Mouse (Mus musculus): ENCODE results near the gene Olfr685. TPM values are rescaled to one million over a fixed set of nuclear protein-coding genes. Genes with fewer than 3 reads are reported as not detected.

Gene Olfr685
- total RNA-seq (2021) = not detected
- long read RNA-seq, experiment 1 = 0 reads
- long read RNA-seq, experiment 2 = 0 reads

- DNase-seq (ENCODE audit: low spot score in 2 of 2) = no peak
These were observed at the start of gene Olfr685 for GRCm38 (mm10) chr7:105185912-105186311. TSS of gene Olfr685 (minus strand) at chr7:105186012.

DNA sequence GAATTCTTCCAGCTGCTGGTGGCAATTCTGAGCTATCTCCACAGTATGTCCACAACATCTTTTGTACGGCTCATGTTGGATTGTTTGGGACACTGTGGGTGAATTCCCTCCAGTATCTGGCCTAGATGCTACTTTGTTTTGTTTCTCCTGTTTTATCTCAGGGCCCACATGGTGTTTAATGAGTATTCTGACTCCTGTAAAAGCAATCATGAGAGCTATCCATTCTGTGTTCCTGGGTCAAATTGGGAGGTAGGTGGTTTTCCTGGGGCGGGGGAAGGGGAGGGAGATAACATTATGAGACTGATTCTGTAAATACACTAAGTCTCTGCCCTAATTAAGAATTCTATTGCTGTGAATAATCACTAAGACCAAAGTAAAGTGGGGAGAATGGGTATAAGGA, 43.6 kb upstream of the Olfr685 start:
- DNase-seq (ENCODE audit: low spot score in 2 of 2) = no peak

DNA sequence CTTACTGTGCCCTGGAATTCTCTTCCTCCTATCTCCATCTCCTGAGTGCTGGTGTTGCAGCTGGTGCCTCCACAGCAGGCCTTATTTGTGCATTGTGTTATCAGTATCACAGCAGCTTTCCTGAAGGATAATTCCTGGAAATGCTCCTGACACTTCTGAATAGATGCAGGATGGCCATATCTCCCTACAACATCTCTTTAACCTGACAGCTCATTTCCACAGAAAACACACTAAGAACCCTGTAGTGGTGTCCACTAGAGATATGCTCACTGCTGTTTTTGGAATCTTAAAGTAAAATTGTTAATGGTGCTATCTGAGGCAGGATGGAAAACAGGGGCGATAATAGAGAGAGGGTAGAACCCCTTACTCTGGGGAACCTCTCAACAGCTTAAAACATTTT, 42.3 kb upstream of the Olfr685 start:
- no peak for DNase-seq (ENCODE audit: low spot score in 2 of 2)

DNA sequence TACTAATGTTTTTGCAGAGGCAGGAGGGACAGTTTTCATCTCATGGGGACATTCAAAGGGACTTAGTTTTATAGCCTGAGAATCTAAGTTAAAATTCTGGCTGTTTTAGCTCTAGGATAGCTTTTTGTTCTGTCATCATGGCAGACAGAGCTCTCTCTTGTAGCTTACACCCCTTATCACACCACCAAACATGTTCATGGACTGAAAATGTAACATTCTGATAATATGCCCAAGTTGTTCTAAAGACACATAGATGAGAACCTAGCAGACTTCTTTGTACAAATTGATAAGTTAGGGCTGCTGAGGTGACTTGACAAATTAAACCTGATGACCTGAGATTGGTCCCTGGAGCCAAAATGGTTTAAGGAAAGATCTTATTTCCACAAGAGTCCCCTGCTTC, 40.9 kb upstream of the Olfr685 start:
- DNase-seq (ENCODE audit: low spot score in 2 of 2) = no peak

- no peak for DNase-seq (ENCODE audit: low spot score in 2 of 2)
These were observed 40.3 kb upstream of the Olfr685 start for GRCm38 (mm10) chr7:105226072-105226471.

- no peak for DNase-seq (ENCODE audit: low spot score in 2 of 2)
These were observed 32.5 kb upstream of the Olfr685 start for GRCm38 (mm10) chr7:105218281-105218680.

- DNase-seq (ENCODE audit: low spot score in 2 of 2) = no peak
These were observed 28.9 kb upstream of the Olfr685 start for GRCm38 (mm10) chr7:105214761-105215160.

- DNase-seq (ENCODE audit: low spot score in 2 of 2) = no peak
These were observed 21.6 kb upstream of the Olfr685 start, which contains the start of gene Olfr686 for GRCm38 (mm10) chr7:105207385-105207784. TSS of gene Olfr686 (minus strand) at chr7:105207485.

- DNase-seq (ENCODE audit: low spot score in 2 of 2) = no peak
These were observed 15.0 kb downstream of the Olfr685 start for GRCm38 (mm10) chr7:105170773-105171172.

GRCm38 (mm10) chr7:105163553-105163952, 22.3 kb downstream of the Olfr685 start, which contains the start of gene Olfr684:
TSS of gene Olfr684 (minus strand) at chr7:105163653.
- no peak for DNase-seq (ENCODE audit: low spot score in 2 of 2)

GRCm38 (mm10) chr7:105146912-105147311, 38.9 kb downstream of the Olfr685 start, which contains the start of gene Olfr683:
TSS of gene Olfr683 (minus strand) at chr7:105147012.
- DNase-seq (ENCODE audit: low spot score in 2 of 2) = no peak

- DNase-seq (ENCODE audit: low spot score in 2 of 2) = no peak
These were observed 44.5 kb downstream of the Olfr685 start for GRCm38 (mm10) chr7:105141275-105141674.

Other genes starting within 250 kb of the Olfr685 start
- not detected for gene Olfr670, start 223.4 kb downstream of the Olfr685 start, total RNA-seq (2021)
- gene Olfr671, start 206.9 kb downstream of the Olfr685 start, total RNA-seq (2021) = not detected
- not detected for gene Olfr672, start 184.0 kb downstream of the Olfr685 start, total RNA-seq (2021)
- gene Olfr675, start 157.6 kb downstream of the Olfr685 start, total RNA-seq (2021) = not detected
- not detected for gene Olfr676, start 153.3 kb downstream of the Olfr685 start, total RNA-seq (2021)
- gene Olfr677, start 134.6 kb downstream of the Olfr685 start, total RNA-seq (2021) = not detected
- gene Olfr678, start 121.5 kb downstream of the Olfr685 start, total RNA-seq (2021) = not detected
- gene Olfr679, start 104.8 kb downstream of the Olfr685 start, total RNA-seq (2021) = not detected
- not detected for gene Olfr680-ps1, start 93.2 kb downstream of the Olfr685 start, total RNA-seq (2021)
- not detected for gene Olfr681, start 69.2 kb downstream of the Olfr685 start, total RNA-seq (2021)
- gene Olfr683, start 39.0 kb downstream of the Olfr685 start, total RNA-seq (2021) = not detected
- not detected for gene Olfr684, start 22.4 kb downstream of the Olfr685 start, total RNA-seq (2021)
- gene Olfr686, start 21.5 kb upstream of the Olfr685 start, total RNA-seq (2021) = not detected
- not detected for gene Olfr688, start 102.1 kb upstream of the Olfr685 start, total RNA-seq (2021)
- gene Olfr689, start 125.2 kb upstream of the Olfr685 start, total RNA-seq (2021) = not detected
- gene Olfr690, start 148.1 kb upstream of the Olfr685 start, total RNA-seq (2021) = not detected
- not detected for gene Olfr691, start 156.3 kb upstream of the Olfr685 start, total RNA-seq (2021)
- gene Olfr692, start 182.2 kb upstream of the Olfr685 start, total RNA-seq (2021) = not detected
- not detected for gene Gm5901, start 189.0 kb upstream of the Olfr685 start, total RNA-seq (2021)
- gene Fam160a2, start 214.0 kb upstream of the Olfr685 start, total RNA-seq (2021) = 10 to 100 TPM; 21.0 to 24.9 TPM
- not detected for gene Cnga4, start 218.6 kb upstream of the Olfr685 start, total RNA-seq (2021)
- not detected for gene Cckbr, start 239.7 kb upstream of the Olfr685 start, total RNA-seq (2021)

All from gastrocnemius, postnatal 4 days (tissue).